Mouse (Mus musculus) hindbrain, embryonic 12.5 days (tissue): ENCODE data around the gene Slc17a5. TPM values are rescaled to one million over a fixed set of nuclear protein-coding genes. Genes with fewer than 3 reads are reported as not detected.
A peak's percentile ranks its signal among the peaks of the same experiment; 100 is the strongest.

ENCODE experiments used
- ATAC-seq: fragments of 200-750 bp; cut with Nextera tagmentation; 2 replicates; pipeline ENCODE4 v1.8.0; 2017; ENCODE audit warnings: moderate TSS enrichment; ENCODE audit not compliant: low FRiP score
- H3K27ac ChIP-seq: fragments of 300-500 bp; sonication (generic); 2 replicates; pipeline ENCODE4 v1.5.1; 2016; ENCODE audit warnings: mild to moderate bottlenecking
- H3K27me3 ChIP-seq: fragments of 300-500 bp; sonication (generic); 2 replicates; pipeline ENCODE4 v1.6.1; 2016; ENCODE audit warnings: mild to moderate bottlenecking
- H3K36me3 ChIP-seq: fragments of 300-500 bp; sonication (generic); 2 replicates; pipeline ENCODE4 v1.6.1; 2016; ENCODE audit warnings: mild to moderate bottlenecking
- H3K4me1 ChIP-seq: fragments of 300-500 bp; sonication (generic); 2 replicates; pipeline ENCODE4 v1.6.1; 2016
- H3K4me2 ChIP-seq: fragments of 300-500 bp; sonication (generic); replicated peaks from 2 replicates; pipeline ENCODE4 v1.6.1; 2016; ENCODE audit warnings: mild to moderate bottlenecking
- H3K4me3 ChIP-seq: fragments of 300-500 bp; sonication (generic); 2 replicates; pipeline ENCODE4 v1.5.1; 2016; ENCODE audit warnings: mild to moderate bottlenecking
- H3K9ac ChIP-seq: fragments of 300-500 bp; sonication (generic); 2 replicates; pipeline ENCODE4 v1.6.1; 2016; ENCODE audit warnings: mild to moderate bottlenecking, moderate library complexity
- H3K9me3 ChIP-seq: fragments of 300-500 bp; sonication (generic); replicated peaks from 2 replicates; pipeline ENCODE4 v1.6.1; 2016; ENCODE audit warnings: mild to moderate bottlenecking
- WGBS: fragments of 180-500 bp; shearing (Covaris S2); methylation state at CpG from one replicate; pipeline ENCODE4 v1.1.7; 2016; 5-methylcytosine and 5-hydroxymethylcytosine counted together
- polyA plus RNA-seq: library from polyadenylated mRNA; unstranded; fragments of >200 nt; fragmentation: Nextera tagmentation; extraction: Ambion mirVana; gene quantifications from 2 replicates; pipeline ENCODE4 v1.2.1, GENCODE M21; 2016

Gene Slc17a5
- polyA plus RNA-seq, 1 experiment from 2014 or later: 15.1 TPM

GRCm38 (mm10) chr9:78551761-78552160 is 36.1 kb downstream of the Slc17a5 start:
- Histone ChIP-seq H3K27me3 (no peaks in the 10 kb centered on the region), H3K4me2 (no peak overlapping the region), H3K36me3 (peaks cover 13% of the 10 kb centered on the region), H3K9me3 (no peaks in the 10 kb centered on the region), H3K4me3 (no peak overlapping the region), H3K9ac (no peak overlapping the region), H3K27ac (no peak overlapping the region), H3K4me1 (no peaks in the 10 kb centered on the region)
- no peak for ATAC-seq
- WGBS: 67% methylated on average over 4 of the region's 4 CpGs

- Histone ChIP-seq H3K9me3 (no peaks in the 10 kb centered on the region), H3K27ac (no peak overlapping the region), H3K4me1 (no peaks in the 10 kb centered on the region), H3K27me3 (no peaks in the 10 kb centered on the region), H3K4me3 (no peak overlapping the region), H3K9ac (no peak overlapping the region), H3K4me2 (no peak overlapping the region), H3K36me3 (peaks cover 15% of the 10 kb centered on the region)
- 82% methylated on average over 12 of the region's 12 CpGs for WGBS
- ATAC-seq: no peak
Measured at GRCm38 (mm10) chr9:78547742-78548141, 40.1 kb downstream of the Slc17a5 start.

DNA sequence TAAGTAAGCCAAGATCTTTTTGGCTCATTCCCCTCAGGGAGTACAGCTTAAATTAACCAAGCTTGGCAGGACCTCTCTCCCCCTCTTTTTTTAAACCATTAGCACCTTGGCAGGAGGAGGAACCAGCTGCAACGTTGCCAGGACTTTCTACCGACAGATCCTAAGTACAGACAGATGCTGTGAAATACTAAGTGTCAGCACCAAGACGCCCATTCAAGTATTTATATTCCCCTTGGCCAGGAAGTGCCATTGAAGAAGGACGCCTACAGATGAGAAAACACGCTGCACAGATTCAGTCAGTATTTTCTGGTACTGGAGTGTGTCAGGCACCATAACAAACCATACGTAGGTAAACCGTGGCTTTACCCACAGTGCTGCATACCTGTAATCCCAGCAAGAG is 40.9 kb downstream of the Slc17a5 start:
- 86% methylated on average over 7 of the region's 7 CpGs for WGBS
- H3K27me3 ChIP-seq: no peaks in the 10 kb centered on the region

DNA sequence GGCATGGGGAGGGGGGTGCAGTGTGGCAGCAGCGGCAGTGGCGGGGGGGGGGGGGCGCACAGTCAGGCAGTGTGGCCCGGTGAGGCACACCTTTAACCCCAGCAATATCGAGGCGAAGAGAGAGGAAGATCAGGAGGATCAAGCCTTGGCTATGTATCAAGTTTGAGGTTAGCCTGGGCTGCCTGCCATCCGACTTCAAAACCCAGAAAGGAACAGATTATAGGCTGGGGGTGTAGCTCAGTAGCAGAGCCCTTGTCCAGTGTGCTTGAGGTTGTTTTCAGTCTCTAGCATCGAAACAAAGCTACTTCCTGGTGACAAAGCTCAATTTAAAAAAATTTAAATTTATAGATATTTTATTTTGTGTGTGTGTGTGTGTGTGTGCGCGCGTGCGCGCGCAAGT is 46.1 kb downstream of the Slc17a5 start:
- Histone ChIP-seq H3K36me3 (0 out of 2 replicates have a peak, but pooled peaks cover 7% of the 10 kb centered on the region), H3K27ac (no peak overlapping the region), H3K9ac (no peak overlapping the region), H3K4me2 (no peak overlapping the region), H3K27me3 (no peaks in the 10 kb centered on the region), H3K4me3 (no peak overlapping the region), H3K4me1 (no peaks in the 10 kb centered on the region), H3K9me3 (no peaks in the 10 kb centered on the region)
- 97% methylated on average over 11 of the region's 14 CpGs for WGBS
- no peak for ATAC-seq

More for the DNA sequence above, 40.9 kb downstream of the Slc17a5 start:
- Histone ChIP-seq H3K4me2 (no peak overlapping the region), H3K36me3 (peaks cover 12% of the 10 kb centered on the region; the same call in 1 of the 2 replicates), H3K4me3 (no peak overlapping the region), H3K9ac (no peak overlapping the region), H3K4me1 (no peaks in the 10 kb centered on the region), H3K9me3 (no peaks in the 10 kb centered on the region), H3K27ac (no peak overlapping the region)
- ATAC-seq: no peak

GRCm38 (mm10) chr9:78538421-78538820 is 49.4 kb downstream of the Slc17a5 start:
- no peaks in the 10 kb centered on the region for H3K9me3 ChIP-seq
- no peak overlapping the region for H3K9ac ChIP-seq
- no peak overlapping the region for H3K27ac ChIP-seq
- H3K27me3 ChIP-seq: no peaks in the 10 kb centered on the region
- no peak for ATAC-seq
- H3K4me1 ChIP-seq: no peaks in the 10 kb centered on the region
- no peak overlapping the region for H3K4me2 ChIP-seq
- 53% methylated on average over 6 of the region's 6 CpGs for WGBS
- H3K4me3 ChIP-seq: no peak overlapping the region
- 0 out of 2 replicates have a peak, but pooled peaks cover 3% of the 10 kb centered on the region for H3K36me3 ChIP-seq

DNA sequence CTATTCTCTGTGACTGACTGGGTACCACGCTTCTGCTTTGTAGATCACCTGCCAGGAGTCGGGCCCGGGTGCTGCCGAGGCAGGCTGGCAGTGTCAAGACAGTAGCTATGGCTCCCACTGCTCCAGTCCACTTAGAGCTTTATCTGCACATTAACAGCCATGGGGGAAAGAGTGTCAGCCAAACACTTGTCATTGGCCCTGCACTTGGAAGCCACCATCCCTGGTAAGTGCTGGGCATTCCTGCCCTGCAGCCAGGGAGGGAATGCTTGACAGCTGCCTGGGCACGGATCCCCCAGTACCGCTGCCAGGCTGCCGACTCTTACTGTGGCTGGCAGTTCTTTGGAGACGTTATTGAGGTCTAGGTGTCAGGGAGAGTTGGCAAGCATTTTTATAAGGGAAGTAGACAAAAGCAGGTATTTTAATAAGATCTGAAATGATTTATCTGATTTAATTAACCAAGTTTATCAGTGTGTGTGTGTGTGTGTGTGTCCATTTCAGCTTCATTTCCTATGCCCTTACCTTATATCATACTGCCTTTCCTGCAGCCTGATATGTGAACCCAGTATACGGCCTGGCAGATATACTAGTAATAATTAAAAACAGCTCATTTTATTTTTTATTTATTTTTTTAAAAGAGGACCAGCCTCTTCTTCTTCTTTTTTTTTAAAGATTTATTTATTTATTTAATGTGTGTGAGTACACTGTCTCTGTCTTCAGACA is 50.5 kb downstream of the Slc17a5 start:
- 92% methylated on average over 9 of the region's 9 CpGs for WGBS

DNA sequence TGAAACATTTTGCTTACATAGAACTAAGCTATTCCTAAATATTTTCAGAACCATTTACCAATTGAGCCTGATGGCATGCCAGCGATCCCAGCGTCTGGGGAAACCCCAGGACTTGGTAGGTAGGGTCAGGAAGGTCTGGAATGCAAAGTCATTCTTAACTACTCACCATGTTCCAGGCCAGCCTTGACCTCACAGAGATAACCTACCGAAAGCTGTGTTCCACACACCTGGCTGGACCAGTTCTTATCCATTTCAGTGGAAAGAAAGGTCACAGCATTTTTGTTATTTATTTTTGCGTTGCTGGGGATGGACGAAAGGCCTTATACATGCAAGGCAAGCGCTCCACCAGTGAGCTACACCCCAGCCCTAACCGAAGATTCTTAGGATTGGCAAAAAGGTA is 53.2 kb downstream of the Slc17a5 start:
- ATAC-seq: no peak
- H3K4me2 ChIP-seq: no peak overlapping the region

More for the DNA sequence above, 50.5 kb downstream of the Slc17a5 start:
- Histone ChIP-seq H3K27me3 (no peaks in the 10 kb centered on the region), H3K4me3 (no peak overlapping the region), H3K9me3 (no peaks in the 10 kb centered on the region), H3K4me2 (no peak overlapping the region), H3K9ac (no peak overlapping the region), H3K27ac (no peak overlapping the region), H3K4me1 (no peaks in the 10 kb centered on the region), H3K36me3 (0 out of 2 replicates have a peak, but pooled peaks cover 3% of the 10 kb centered on the region)
- ATAC-seq: no peak

GRCm38 (mm10) chr9:78533296-78533935 is 54.4 kb downstream of the Slc17a5 start:
- H3K4me1 ChIP-seq: no peaks in the 10 kb centered on the region
- no peak for ATAC-seq
- no peaks in the 10 kb centered on the region for H3K27me3 ChIP-seq
- H3K9ac ChIP-seq: no peak overlapping the region
- H3K4me2 ChIP-seq: no peak overlapping the region
- no peaks in the 10 kb centered on the region for H3K36me3 ChIP-seq
- no peaks in the 10 kb centered on the region for H3K9me3 ChIP-seq
- no peak overlapping the region for H3K27ac ChIP-seq
- WGBS: 90% methylated on average over 18 of the region's 18 CpGs
- H3K4me3 ChIP-seq: no peak overlapping the region

More for the DNA sequence above, 53.2 kb downstream of the Slc17a5 start:
- H3K4me1 ChIP-seq: no peaks in the 10 kb centered on the region
- H3K27ac ChIP-seq: no peak overlapping the region
- WGBS: 93% methylated on average over 7 of the region's 7 CpGs
- H3K36me3 ChIP-seq: no peaks in the 10 kb centered on the region
- H3K9me3 ChIP-seq: no peaks in the 10 kb centered on the region
- no peak overlapping the region for H3K4me3 ChIP-seq
- H3K27me3 ChIP-seq: no peaks in the 10 kb centered on the region
- no peak overlapping the region for H3K9ac ChIP-seq

GRCm38 (mm10) chr9:78532341-78532819 is 55.5 kb downstream of the Slc17a5 start:
- Histone ChIP-seq H3K4me3 (no peak overlapping the region), H3K9me3 (no peaks in the 10 kb centered on the region), H3K4me2 (no peak overlapping the region), H3K27me3 (no peaks in the 10 kb centered on the region), H3K4me1 (peaks cover 4% of the 10 kb centered on the region; the same call in 1 of the 2 replicates), H3K9ac (no peak overlapping the region), H3K36me3 (no peaks in the 10 kb centered on the region), H3K27ac (no peak overlapping the region)
- WGBS: 58% methylated on average over 9 of the region's 9 CpGs
- ATAC-seq: no peak

DNA sequence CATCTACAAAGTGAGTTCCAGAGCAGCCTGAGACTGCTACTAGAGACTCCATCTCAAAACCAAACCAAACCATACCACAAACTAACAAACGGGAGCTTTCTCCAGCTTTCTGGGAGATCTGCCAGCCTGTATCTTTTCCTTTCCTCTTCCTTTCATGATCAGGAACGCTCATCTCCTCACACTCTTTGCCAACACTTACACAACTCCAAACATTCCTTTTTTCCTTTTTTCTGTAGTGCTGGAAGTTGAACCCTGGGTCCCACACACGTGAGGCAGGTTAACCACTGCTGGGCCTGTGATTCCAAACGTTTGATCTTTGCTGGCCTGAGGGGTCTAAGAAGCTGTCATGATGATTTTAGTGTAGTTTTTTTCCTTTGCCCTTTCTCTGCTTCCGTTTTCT is 56.0 kb downstream of the Slc17a5 start:
- ATAC-seq: no peak
- H3K4me1 ChIP-seq: peaks cover 4% of the 10 kb centered on the region; the same call in 1 of the 2 replicates
- H3K36me3 ChIP-seq: no peaks in the 10 kb centered on the region
- H3K9me3 ChIP-seq: no peaks in the 10 kb centered on the region
- H3K9ac ChIP-seq: no peak overlapping the region
- no peak overlapping the region for H3K4me2 ChIP-seq
- H3K27ac ChIP-seq: no peak overlapping the region
- H3K4me3 ChIP-seq: no peak overlapping the region
- WGBS: 60% methylated on average over 5 of the region's 5 CpGs
- no peaks in the 10 kb centered on the region for H3K27me3 ChIP-seq

DNA sequence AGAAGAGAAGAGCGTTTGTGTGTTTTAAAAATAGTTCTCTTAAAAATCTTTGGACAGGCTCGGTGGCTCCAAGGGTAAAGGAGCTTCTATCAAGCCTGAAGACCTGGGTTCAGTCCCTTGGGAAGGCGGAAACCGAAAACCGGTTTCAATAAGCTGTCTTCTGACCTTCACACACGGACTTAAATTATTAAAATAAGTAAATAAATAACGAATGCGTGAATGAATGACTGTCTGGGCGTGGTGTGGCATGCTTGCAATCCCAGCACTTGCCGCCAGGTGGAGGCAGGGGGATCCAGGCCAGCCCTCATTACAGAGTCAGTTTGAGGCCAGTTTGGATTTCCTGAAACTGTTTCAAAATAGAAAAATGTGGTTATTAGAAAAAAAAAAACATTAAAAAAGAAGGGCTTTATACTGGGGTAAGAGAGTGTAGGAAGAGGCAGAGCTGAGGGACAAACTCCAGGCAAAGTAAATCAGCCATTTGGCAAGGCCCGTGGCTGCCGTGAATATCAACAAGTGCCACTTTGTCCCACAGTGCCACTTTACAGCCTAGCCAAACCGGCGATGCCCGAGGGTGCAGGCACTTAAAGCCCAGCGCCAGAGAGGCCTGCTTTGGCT is 60.0 kb downstream of the Slc17a5 start:
- WGBS: 2% methylated on average over 16 of the region's 16 CpGs
- Histone ChIP-seq H3K4me2 (peak overlapping the region; percentile 83), H3K4me1 (peaks cover 5% of the 10 kb centered on the region; the same call in 1 of the 2 replicates), H3K36me3 (0 out of 2 replicates have a peak, but pooled peaks cover 3% of the 10 kb centered on the region), H3K9ac (peak overlapping the region; percentile 63), H3K9me3 (no peaks in the 10 kb centered on the region), H3K27me3 (no peaks in the 10 kb centered on the region), H3K27ac (peak overlapping the region; percentile 72), H3K4me3 (peak overlapping the region; percentile 48)
- peak; percentile 61 for ATAC-seq

DNA sequence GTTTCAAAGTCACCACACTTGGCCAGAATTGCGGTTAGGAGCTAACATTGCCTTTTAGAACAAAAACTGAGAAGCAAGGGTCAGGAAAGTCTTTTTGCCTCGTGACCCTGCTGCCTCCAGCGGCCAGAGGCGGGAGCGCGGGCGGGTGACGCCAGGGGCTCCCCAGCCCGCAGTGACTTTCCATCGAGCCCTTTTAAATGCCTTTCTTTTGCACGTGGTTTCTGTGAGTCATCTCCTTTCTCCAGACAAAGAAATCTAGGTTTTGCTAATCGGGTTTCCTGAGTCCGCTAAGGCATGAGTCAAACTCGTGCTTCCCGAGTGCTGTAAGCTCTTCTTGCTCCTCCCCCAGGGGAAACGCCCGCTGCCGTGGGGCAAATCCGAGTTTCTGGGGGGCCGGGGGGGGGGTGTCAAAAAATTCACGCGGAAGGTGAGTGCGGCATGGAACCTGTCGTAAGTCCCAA is 60.5 kb downstream of the Slc17a5 start:
- H3K36me3 ChIP-seq: 0 out of 2 replicates have a peak, but pooled peaks cover 3% of the 10 kb centered on the region
- 1% methylated on average over 24 of the region's 24 CpGs for WGBS
- H3K4me2 ChIP-seq: peak overlapping the region; percentile 83
- H3K4me1 ChIP-seq: peaks cover 5% of the 10 kb centered on the region; the same call in 1 of the 2 replicates
- peak overlapping the region; percentile 63 for H3K9ac ChIP-seq
- no peaks in the 10 kb centered on the region for H3K27me3 ChIP-seq
- peak overlapping the region; percentile 72 for H3K27ac ChIP-seq
- H3K4me3 ChIP-seq: peak overlapping the region; percentile 48
- ATAC-seq: peak; percentile 76
- H3K9me3 ChIP-seq: no peaks in the 10 kb centered on the region
